Mouse (Mus musculus) forebrain, embryonic 13.5 days (tissue): ENCODE data around the gene Tex9. TPM values are rescaled to one million over a fixed set of nuclear protein-coding genes. Genes with fewer than 3 reads are reported as not detected.
"Not testable (repeated sequence)": the region's sequence is repeated elsewhere in the genome, so short reads cannot be mapped to it uniquely, and the experiment has no call there.

Experiments used
- ATAC-seq: fragments of 200-750 bp; cut with Nextera tagmentation; 2 replicates; pipeline ENCODE4 v1.8.0; 2017
- H3K27ac ChIP-seq: fragments of 300-500 bp; sonication (generic); 2 replicates; pipeline ENCODE4 v1.5.1; 2015; ENCODE audit warnings: inconsistent platforms, mild to moderate bottlenecking, moderate library complexity
- H3K27me3 ChIP-seq: fragments of 300-500 bp; sonication (generic); 2 replicates; pipeline ENCODE4 v1.6.1; 2015; ENCODE audit warnings: mild to moderate bottlenecking, inconsistent platforms
- H3K36me3 ChIP-seq: fragments of 300-500 bp; sonication (generic); 2 replicates; pipeline ENCODE4 v1.6.1; 2015; ENCODE audit warnings: mild to moderate bottlenecking, inconsistent platforms; ENCODE audit not compliant: poor library complexity, severe bottlenecking
- H3K4me1 ChIP-seq: fragments of 300-500 bp; sonication (generic); 2 replicates; pipeline ENCODE4 v1.6.1; 2015; ENCODE audit warnings: inconsistent platforms
- H3K4me2 ChIP-seq: fragments of 300-500 bp; sonication (generic); 2 replicates; pipeline ENCODE4 v1.6.1; 2015; ENCODE audit warnings: inconsistent platforms, mild to moderate bottlenecking, moderate library complexity
- H3K4me3 ChIP-seq: fragments of 300-500 bp; sonication (generic); 2 replicates; pipeline ENCODE4 v1.5.1; 2015; ENCODE audit warnings: mild to moderate bottlenecking, inconsistent platforms
- H3K9ac ChIP-seq: fragments of 300-500 bp; sonication (generic); 2 replicates; pipeline ENCODE4 v1.6.1; 2015; ENCODE audit warnings: mild to moderate bottlenecking, inconsistent platforms
- H3K9me3 ChIP-seq: fragments of 300-500 bp; sonication (generic); replicated peaks from 2 replicates; pipeline ENCODE4 v1.6.1; 2016; ENCODE audit warnings: inconsistent platforms
- WGBS: fragments of 180-500 bp; shearing (Covaris S2); methylation state at CpG from one replicate; pipeline ENCODE4 v1.1.7; 2015; 5-methylcytosine and 5-hydroxymethylcytosine counted together
- polyA plus RNA-seq: library from polyadenylated mRNA; unstranded; fragments of >200 nt; fragmentation: Nextera tagmentation; extraction: Ambion mirVana; gene quantifications from 2 replicates; pipeline ENCODE4 v1.2.1, GENCODE M21; 2015

Gene Tex9
- polyA plus RNA-seq, 1 experiment from 2014 or later = 65.6 TPM

- Histone ChIP-seq H3K9ac (no peak overlapping the region), H3K4me2 (no peak overlapping the region), H3K9me3 (no peaks in the 10 kb centered on the region), H3K27ac (no peak overlapping the region), H3K36me3 (peaks cover 75% of the 10 kb centered on the region), H3K4me3 (no peak overlapping the region), H3K4me1 (no peaks in the 10 kb centered on the region), H3K27me3 (no peaks in the 10 kb centered on the region)
- WGBS = 91% methylated on average over 9 of the region's 9 CpGs
- ATAC-seq = no peak; the same call in 1 of the 2 replicates
These were observed 16.5 kb downstream of the Tex9 start for GRCm38 (mm10) chr9:72475511-72475910.

DNA sequence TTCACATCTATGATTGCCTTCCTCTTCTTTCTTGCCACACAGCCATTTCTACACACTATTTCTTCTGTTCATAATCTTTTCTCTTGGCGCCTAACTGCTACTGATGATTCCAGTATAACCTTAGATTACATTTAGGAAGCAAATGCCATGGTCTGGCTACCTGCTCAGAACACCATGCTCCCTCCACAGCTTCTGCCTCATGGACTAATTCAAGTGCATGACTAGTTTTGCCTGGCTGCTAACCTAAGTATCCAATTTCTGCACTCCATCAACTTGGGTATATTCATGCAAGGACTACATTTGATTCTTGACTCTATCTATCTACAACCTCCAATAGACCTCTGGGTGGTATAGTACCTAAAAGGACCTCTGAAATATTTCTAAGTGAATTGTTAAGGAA is 22.2 kb downstream of the Tex9 start:
- no peak overlapping the region for H3K27ac ChIP-seq
- no peak for ATAC-seq
- H3K4me2 ChIP-seq = no peak overlapping the region
- H3K27me3 ChIP-seq = no peaks in the 10 kb centered on the region
- no peaks in the 10 kb centered on the region for H3K4me1 ChIP-seq
- H3K4me3 ChIP-seq = no peak overlapping the region
- no peaks in the 10 kb centered on the region for H3K9me3 ChIP-seq
- H3K9ac ChIP-seq = no peak overlapping the region
- peaks cover 54% of the 10 kb centered on the region for H3K36me3 ChIP-seq
- WGBS = 100% methylated on average over 1 of the region's 1 CpGs

DNA sequence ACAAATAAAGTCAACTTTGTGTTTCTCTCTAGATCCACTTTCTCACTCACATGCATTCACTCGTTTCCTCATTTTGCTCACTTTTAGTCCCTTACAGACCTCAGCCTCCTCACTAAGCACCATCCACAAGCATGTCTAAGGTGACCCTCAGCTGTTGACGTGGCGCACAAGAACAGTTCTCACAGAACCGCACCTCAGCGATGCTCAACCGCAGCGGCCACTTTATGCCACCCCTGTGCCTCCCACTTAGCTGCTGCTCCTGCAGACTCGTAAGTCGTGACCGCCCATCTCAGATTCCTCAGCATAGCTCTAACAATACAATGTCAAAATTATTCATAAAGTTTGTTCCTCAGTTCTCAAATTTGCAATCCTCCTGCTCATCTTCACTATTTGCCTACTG is 23.4 kb downstream of the Tex9 start:
- no peak overlapping the region for H3K4me3 ChIP-seq
- no peak overlapping the region for H3K9ac ChIP-seq
- WGBS = 96% methylated on average over 10 of the region's 10 CpGs
- H3K36me3 ChIP-seq = peaks cover 42% of the 10 kb centered on the region
- no peaks in the 10 kb centered on the region for H3K27me3 ChIP-seq
- H3K9me3 ChIP-seq = no peaks in the 10 kb centered on the region
- no peak overlapping the region for H3K27ac ChIP-seq
- no peak overlapping the region for H3K4me2 ChIP-seq
- no peaks in the 10 kb centered on the region for H3K4me1 ChIP-seq
- no peak for ATAC-seq

DNA sequence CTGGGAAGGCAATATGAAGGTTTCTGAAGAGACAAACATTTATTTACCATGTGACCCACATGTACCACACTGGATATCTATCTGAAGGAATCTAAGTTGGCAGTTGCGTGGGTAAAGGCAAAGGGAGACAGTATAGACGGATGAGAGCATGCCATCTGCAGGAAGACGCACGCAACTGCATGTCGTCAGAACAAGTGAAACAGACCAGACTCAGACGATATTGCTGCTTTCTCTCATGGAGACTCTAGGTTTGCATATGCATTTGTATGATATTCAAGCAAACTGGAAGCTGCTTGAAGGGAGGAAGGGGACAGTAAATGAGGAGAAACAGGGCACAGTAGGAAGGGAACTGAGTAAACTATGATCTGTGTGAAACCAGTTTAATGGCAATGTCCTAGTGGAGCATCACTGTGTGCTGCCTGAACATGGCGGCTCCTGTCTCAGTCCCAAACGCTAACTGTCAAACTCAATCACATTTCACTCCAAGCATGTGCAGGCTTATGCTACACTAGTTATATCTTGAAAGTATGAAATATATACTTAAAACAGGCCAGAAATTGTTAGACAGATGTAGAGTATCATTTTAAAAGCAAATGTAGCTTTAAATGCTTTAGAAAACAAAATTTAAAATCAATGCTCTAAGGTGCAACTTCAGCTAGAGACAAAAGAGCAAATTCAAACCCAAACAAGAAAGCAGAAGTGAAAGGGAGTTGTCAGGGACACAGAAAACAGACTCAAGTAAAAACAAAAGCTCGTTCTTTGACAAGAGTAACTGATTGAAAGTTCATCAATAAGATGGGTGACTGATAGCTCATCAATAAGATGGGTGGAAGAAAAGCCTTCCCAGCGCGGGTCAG is 24.2 kb downstream of the Tex9 start:
- Histone ChIP-seq H3K4me1 (no peaks in the 10 kb centered on the region), H3K9me3 (no peaks in the 10 kb centered on the region), H3K27me3 (no peaks in the 10 kb centered on the region), H3K9ac (no peak overlapping the region), H3K4me2 (no peak overlapping the region), H3K4me3 (no peak overlapping the region), H3K27ac (no peak overlapping the region), H3K36me3 (peaks cover 39% of the 10 kb centered on the region)
- no peak for ATAC-seq
- WGBS = 73% methylated on average over 11 of the region's 11 CpGs

DNA sequence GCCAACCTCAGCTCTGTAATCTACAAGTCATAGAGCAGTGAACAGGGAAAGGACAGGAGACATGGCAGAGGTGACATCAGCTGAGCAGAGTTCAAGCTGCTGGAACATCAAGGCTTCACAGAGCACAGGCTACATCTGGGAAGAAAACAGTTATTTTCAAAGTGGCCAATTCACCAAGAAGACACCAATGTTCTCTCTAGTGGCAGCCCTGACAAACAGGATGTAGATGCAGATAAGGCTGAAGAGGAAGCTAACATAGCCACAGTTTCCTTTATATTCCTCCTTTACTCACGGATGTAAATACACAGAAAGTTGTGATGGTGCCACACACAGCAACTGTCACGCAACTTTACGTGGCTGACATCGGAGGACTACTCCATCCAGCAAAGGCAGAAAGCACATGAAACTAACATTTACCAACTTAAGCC is 26.2 kb downstream of the Tex9 start:
- Histone ChIP-seq H3K4me2 (no peak overlapping the region), H3K36me3 (peaks cover 39% of the 10 kb centered on the region), H3K4me1 (no peaks in the 10 kb centered on the region), H3K9me3 (no peaks in the 10 kb centered on the region), H3K9ac (no peak overlapping the region), H3K4me3 (no peak overlapping the region), H3K27me3 (no peaks in the 10 kb centered on the region), H3K27ac (no peak overlapping the region)
- no peak for ATAC-seq
- WGBS = 96% methylated on average over 4 of the region's 4 CpGs

GRCm38 (mm10) chr9:72464806-72465205 is 27.2 kb downstream of the Tex9 start:
- 90% methylated on average over 1 of the region's 1 CpGs for WGBS
- H3K27me3 ChIP-seq = no peaks in the 10 kb centered on the region
- no peak overlapping the region for H3K4me3 ChIP-seq
- no peak overlapping the region for H3K27ac ChIP-seq
- no peak overlapping the region for H3K9ac ChIP-seq
- H3K4me1 ChIP-seq = no peaks in the 10 kb centered on the region
- no peak for ATAC-seq
- H3K4me2 ChIP-seq = no peak overlapping the region
- peaks cover 43% of the 10 kb centered on the region for H3K36me3 ChIP-seq
- H3K9me3 ChIP-seq = no peaks in the 10 kb centered on the region

GRCm38 (mm10) chr9:72462427-72462826 is 29.6 kb downstream of the Tex9 start:
- WGBS = 89% methylated on average over 2 of the region's 2 CpGs
- H3K27ac ChIP-seq = no peak overlapping the region

GRCm38 (mm10) chr9:72460767-72461166 is 31.2 kb downstream of the Tex9 start:
- no peaks in the 10 kb centered on the region for H3K27me3 ChIP-seq
- H3K36me3 ChIP-seq = peaks cover 50% of the 10 kb centered on the region
- H3K4me3 ChIP-seq = no peak overlapping the region
- H3K4me1 ChIP-seq = no peaks in the 10 kb centered on the region
- no peaks in the 10 kb centered on the region for H3K9me3 ChIP-seq
- WGBS = 91% methylated on average over 3 of the region's 3 CpGs
- no peak for ATAC-seq
- H3K9ac ChIP-seq = no peak overlapping the region
- no peak overlapping the region for H3K4me2 ChIP-seq
- H3K27ac ChIP-seq = no peak overlapping the region

More at GRCm38 (mm10) chr9:72462427-72462826, 29.6 kb downstream of the Tex9 start:
- ATAC-seq = no peak
- peaks cover 49% of the 10 kb centered on the region for H3K36me3 ChIP-seq
- no peak overlapping the region for H3K4me2 ChIP-seq
- H3K9me3 ChIP-seq = no peaks in the 10 kb centered on the region
- no peaks in the 10 kb centered on the region for H3K4me1 ChIP-seq
- H3K4me3 ChIP-seq = no peak overlapping the region
- no peak overlapping the region for H3K9ac ChIP-seq
- H3K27me3 ChIP-seq = no peaks in the 10 kb centered on the region

DNA sequence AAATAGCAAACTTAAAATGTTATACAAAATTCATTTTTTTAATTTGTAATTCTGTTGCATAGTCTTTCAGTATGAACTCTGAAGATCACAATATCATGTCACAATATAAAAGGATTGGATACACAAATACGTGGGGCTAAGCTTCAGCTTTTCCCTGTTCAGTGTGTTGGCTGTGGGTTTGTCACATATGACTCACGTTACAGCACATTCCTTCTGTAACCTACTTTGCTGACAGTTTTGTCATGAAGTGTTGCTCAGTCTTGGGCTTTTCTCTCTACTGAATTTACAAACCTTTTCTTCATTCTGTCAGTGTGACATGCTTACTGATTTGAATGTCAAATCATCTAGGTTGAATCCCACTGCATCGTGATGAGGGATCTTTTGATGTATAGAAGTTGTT is 32.3 kb downstream of the Tex9 start:
- H3K27ac ChIP-seq = no peak overlapping the region
- H3K4me3 ChIP-seq = no peak overlapping the region
- WGBS = 87% methylated on average over 3 of the region's 3 CpGs
- peaks cover 55% of the 10 kb centered on the region for H3K36me3 ChIP-seq
- H3K9me3 ChIP-seq = no peaks in the 10 kb centered on the region
- no peak for ATAC-seq
- no peaks in the 10 kb centered on the region for H3K27me3 ChIP-seq
- no peak overlapping the region for H3K4me2 ChIP-seq
- H3K9ac ChIP-seq = no peak overlapping the region
- H3K4me1 ChIP-seq = no peaks in the 10 kb centered on the region

GRCm38 (mm10) chr9:72458233-72458632 is 33.8 kb downstream of the Tex9 start:
- H3K4me2 ChIP-seq = no peak overlapping the region
- H3K27me3 ChIP-seq = no peaks in the 10 kb centered on the region
- no peak overlapping the region for H3K27ac ChIP-seq
- H3K4me1 ChIP-seq = no peaks in the 10 kb centered on the region
- H3K4me3 ChIP-seq = no peak overlapping the region
- no peaks in the 10 kb centered on the region for H3K9me3 ChIP-seq
- peaks cover 66% of the 10 kb centered on the region for H3K36me3 ChIP-seq
- WGBS = 17% methylated on average over 5 of the region's 5 CpGs
- ATAC-seq = peak; percentile 87
- no peak overlapping the region for H3K9ac ChIP-seq

- Histone ChIP-seq H3K4me3 (no peak overlapping the region), H3K9me3 (no peaks in the 10 kb centered on the region), H3K4me1 (no peaks in the 10 kb centered on the region), H3K4me2 (no peak overlapping the region), H3K27me3 (no peaks in the 10 kb centered on the region), H3K9ac (no peak overlapping the region), H3K36me3 (peaks cover 68% of the 10 kb centered on the region), H3K27ac (no peak overlapping the region)
- WGBS = 36% methylated on average over 1 of the region's 1 CpGs
- ATAC-seq = no peak
These were observed 35.6 kb downstream of the Tex9 start for GRCm38 (mm10) chr9:72456374-72456773.

DNA sequence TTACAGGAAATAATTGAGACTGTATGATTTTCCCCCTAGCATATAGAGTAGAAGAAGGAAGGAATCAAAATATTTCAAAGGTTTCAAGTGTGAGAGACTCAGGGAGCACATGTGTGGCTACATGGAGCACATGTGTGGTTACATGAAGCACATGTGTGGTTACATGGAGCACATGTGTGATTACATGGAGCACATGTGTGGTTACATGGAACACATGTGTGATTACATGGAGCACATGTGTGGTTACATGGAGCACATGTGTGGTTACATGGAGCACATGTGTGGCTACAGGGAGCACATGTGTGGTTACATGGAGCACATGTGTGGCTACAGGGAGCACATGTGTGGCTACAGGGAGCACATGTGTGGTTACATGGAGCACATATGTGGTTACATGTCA is 37.7 kb downstream of the Tex9 start:
- not testable (repeated sequence) for ATAC-seq, H3K9me3 ChIP-seq, H3K4me3 ChIP-seq, H3K9ac ChIP-seq, H3K27ac ChIP-seq, H3K27me3 ChIP-seq, H3K4me1 ChIP-seq, H3K4me2 ChIP-seq
- peaks cover 63% of the 10 kb centered on the region for H3K36me3 ChIP-seq

- H3K27ac ChIP-seq = no peak overlapping the region
- ATAC-seq = no peak
- no peaks in the 10 kb centered on the region for H3K27me3 ChIP-seq
- WGBS = 89% methylated on average over 6 of the region's 6 CpGs
- peaks cover 63% of the 10 kb centered on the region for H3K36me3 ChIP-seq
- H3K9me3 ChIP-seq = no peaks in the 10 kb centered on the region
- H3K4me2 ChIP-seq = no peak overlapping the region
- no peak overlapping the region for H3K4me3 ChIP-seq
- no peak overlapping the region for H3K9ac ChIP-seq
- H3K4me1 ChIP-seq = no peaks in the 10 kb centered on the region
These were observed 40.9 kb downstream of the Tex9 start for GRCm38 (mm10) chr9:72451111-72451510.
